Mouse (Mus musculus): Measurements from ENCODE around the gene Ephb3. TPM values are rescaled to one million over a fixed set of nuclear protein-coding genes. Genes with fewer than 3 reads are reported as not detected.

The Ephb3 gene
- polyA plus RNA-seq (2012; rRNA removed; ENCODE audit: low replicate concordance): 8.2 and 31.9 TPM in 2 replicates

DNA sequence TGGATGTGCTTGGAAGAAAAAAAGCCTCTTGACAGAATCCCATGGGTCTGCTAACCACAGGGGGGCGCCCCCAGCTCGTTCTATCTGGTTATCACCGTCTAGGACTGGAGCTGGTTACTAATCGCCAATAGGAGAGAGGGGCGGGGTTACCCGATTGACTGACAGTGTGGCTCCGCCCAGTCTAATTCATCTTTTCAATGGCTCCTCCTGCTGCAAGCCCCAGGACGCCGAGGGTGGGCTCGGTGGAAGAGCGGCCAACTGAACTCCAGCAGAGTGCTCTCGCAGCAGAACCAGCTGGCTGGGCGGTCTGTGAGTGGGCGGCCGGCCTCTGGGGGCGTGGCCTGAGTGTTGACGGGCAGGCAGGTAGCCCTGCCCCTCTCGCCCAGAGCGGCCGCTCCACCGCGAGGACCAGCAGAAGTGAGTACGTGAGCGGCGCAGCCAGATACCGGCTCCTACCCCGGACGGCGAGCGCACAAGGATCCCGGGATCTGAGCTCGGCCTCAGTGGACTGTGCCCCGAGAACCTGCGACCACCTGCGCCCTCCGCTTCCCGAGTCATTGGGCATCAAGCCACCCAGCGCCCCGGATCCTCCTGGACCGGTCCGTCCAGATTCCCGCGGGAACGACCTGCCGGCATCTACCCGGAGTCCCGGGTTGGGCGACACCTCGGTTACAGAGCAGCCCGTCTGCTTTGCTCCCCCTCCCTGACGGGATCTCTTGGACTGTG lies at the start of gene Ephb3:
Ephb3 (plus strand) TSS at position 389 of the 726 bp plus-strand sequence.

Other genes starting within 250 kb of the Ephb3 start
- not detected in 2 replicates for gene Teddm3, start 50.8 kb upstream of the Ephb3 start, polyA plus RNA-seq (2012; rRNA removed; ENCODE audit: low replicate concordance)
- gene Vps8, start 218.4 kb downstream of the Ephb3 start, polyA plus RNA-seq (2012; rRNA removed; ENCODE audit: low replicate concordance): 13.6 and 19.9 TPM in 2 replicates

All from subcutaneous adipose tissue, adult 2 months (tissue).